Mouse (Mus musculus) megakaryocyte, embryonic 14.5 days (primary cell): ENCODE measurements around the gene Dtx3l. TPM values are rescaled to one million over a fixed set of nuclear protein-coding genes. Genes with fewer than 3 reads are reported as not detected.
"Not testable (repeated sequence)": the region's sequence is repeated elsewhere in the genome, so short reads cannot be mapped to it uniquely, and the experiment has no call there.

Experiments used
- H3K27me3 ChIP-seq: replicated peaks from 2 replicates; pipeline ENCODE3; 2012; ENCODE audit warnings: inconsistent platforms
- H3K36me3 ChIP-seq: replicated peaks from 2 replicates; pipeline ENCODE3; 2012; ENCODE audit warnings: low read length, inconsistent platforms, mixed read lengths
- H3K4me1 ChIP-seq: 2 replicates; pipeline ENCODE4 v1.6.1; 2012; ENCODE audit warnings: inconsistent platforms
- H3K4me3 ChIP-seq: replicated peaks from 2 replicates; pipeline ENCODE3; 2012; ENCODE audit warnings: moderate library complexity, mild to moderate bottlenecking, inconsistent platforms
- H3K9me3 ChIP-seq: 2 replicates; pipeline ENCODE4 v1.6.1; 2012; ENCODE audit warnings: inconsistent platforms
- FLI1 ChIP-seq: IDR thresholded peaks from 2 replicates; pipeline ENCODE4 v1.6.1; 2012; ENCODE audit warnings: low read length, inconsistent platforms, mixed read lengths
- GATA1 ChIP-seq: IDR thresholded peaks from 3 replicates; pipeline ENCODE4 v1.6.1; 2012; ENCODE audit warnings: mixed read lengths, low read length, inconsistent platforms, borderline replicate concordance
- polyA plus RNA-seq: library from polyadenylated mRNA; stranded (reverse); fragments of >175 nt; gene quantifications from 2 replicates; pipeline ENCODE4 v1.2.3, GENCODE M21; 2012; ENCODE audit warnings: low replicate concordance; ENCODE audit not compliant: insufficient read depth

Gene Dtx3l
- polyA plus RNA-seq, 1 experiment: 1.3 TPM

DNA sequence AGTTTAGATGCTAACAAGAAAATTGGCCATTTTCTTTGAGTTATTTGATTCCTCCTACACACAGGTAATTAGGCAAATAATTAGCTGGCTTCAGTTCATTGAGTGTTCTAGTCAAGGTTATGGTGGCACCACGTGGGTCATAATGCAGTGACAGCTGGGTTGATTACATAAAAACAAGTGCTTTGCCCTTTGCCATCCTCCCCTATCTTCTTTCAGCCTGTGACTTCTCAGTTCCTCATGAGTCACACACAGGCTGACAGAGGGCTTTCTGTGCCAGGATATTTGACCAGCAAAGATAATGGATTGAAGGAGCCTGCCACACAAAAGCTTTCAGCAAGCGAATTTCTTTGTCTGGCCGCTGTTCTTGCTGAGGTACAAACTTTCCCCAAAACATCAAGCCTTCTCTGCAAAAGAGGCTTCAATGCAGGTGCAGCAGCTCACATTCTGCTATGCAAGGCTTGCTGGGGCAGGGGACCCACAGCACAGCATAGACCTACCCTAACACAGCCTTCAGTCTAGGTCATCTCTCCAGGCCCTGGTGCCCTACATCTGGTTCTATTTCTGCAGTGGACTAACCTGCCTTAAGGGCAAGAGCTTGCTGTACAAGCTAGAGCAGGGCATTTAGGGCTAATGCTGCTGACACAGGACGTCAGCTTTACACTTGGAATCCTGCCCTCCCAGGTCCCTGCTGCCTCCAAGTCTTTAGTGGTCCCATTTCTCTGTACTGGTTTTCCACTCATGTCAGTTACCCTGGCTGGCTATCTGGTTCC lies 31.3 kb downstream of the Dtx3l start:
- Histone ChIP-seq H3K36me3 (peaks cover 3% of the 10 kb centered on the region), H3K4me3 (peak overlapping the region; percentile 83), H3K27me3 (no peaks in the 10 kb centered on the region), H3K4me1 (peaks cover 43% of the 10 kb centered on the region), H3K9me3 (peaks cover 23% of the 10 kb centered on the region)
- TF ChIP-seq GATA1: no peak
- no peak for TF ChIP-seq FLI1

- Histone ChIP-seq H3K4me3 (no peak overlapping the region), H3K9me3 (peaks cover 26% of the 10 kb centered on the region), H3K4me1 (peaks cover 40% of the 10 kb centered on the region), H3K36me3 (peaks cover 3% of the 10 kb centered on the region), H3K27me3 (no peaks in the 10 kb centered on the region)
- no peak for TF ChIP-seq FLI1
- no peak for TF ChIP-seq GATA1
Observed at GRCm38 (mm10) chr16:35906887-35907286, 32.1 kb downstream of the Dtx3l start.

- Histone ChIP-seq H3K36me3 (peaks cover 3% of the 10 kb centered on the region), H3K4me1 (peaks cover 47% of the 10 kb centered on the region), H3K4me3 (peak overlapping the region; percentile 50), H3K9me3 (peaks cover 30% of the 10 kb centered on the region), H3K27me3 (no peaks in the 10 kb centered on the region)
- TF ChIP-seq GATA1 (no peak), FLI1 (no peak)
Observed at GRCm38 (mm10) chr16:35905819-35906485, 33.0 kb downstream of the Dtx3l start.

DNA sequence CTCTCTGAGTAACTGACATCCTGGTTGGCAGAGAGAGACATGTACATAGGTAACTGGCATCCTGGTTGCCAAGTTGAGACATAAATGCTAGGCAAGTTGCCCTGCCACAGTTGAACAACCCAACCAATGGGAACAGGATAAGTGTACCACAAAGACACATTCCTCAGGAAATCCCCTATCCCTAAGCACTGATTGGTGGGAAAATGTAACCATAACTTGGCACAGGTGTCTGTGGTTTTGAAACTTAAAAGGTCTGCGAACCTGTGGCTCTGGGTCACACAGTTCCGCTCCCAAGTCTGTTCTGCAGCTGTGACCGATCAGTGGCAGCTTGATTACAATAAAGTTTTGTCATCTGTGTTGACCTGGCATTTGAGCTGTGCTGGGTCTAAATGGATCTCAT lies 33.6 kb downstream of the Dtx3l start:
- Histone ChIP-seq H3K36me3 (peaks cover 3% of the 10 kb centered on the region), H3K4me1 (peaks cover 47% of the 10 kb centered on the region)
- TF ChIP-seq FLI1: no peak
- no peak for TF ChIP-seq GATA1

GRCm38 (mm10) chr16:35904121-35904736 lies 34.7 kb downstream of the Dtx3l start:
- peaks cover 26% of the 10 kb centered on the region for H3K9me3 ChIP-seq
- H3K36me3 ChIP-seq: peaks cover 3% of the 10 kb centered on the region
- H3K4me1 ChIP-seq: peaks cover 47% of the 10 kb centered on the region
- no peak overlapping the region for H3K4me3 ChIP-seq
- H3K27me3 ChIP-seq: no peaks in the 10 kb centered on the region
- TF ChIP-seq FLI1 (no peak), GATA1 (no peak)

More for the DNA sequence above, 33.6 kb downstream of the Dtx3l start:
- Histone ChIP-seq H3K4me3 (no peak overlapping the region), H3K27me3 (no peaks in the 10 kb centered on the region), H3K9me3 (peaks cover 30% of the 10 kb centered on the region)

- Histone ChIP-seq H3K36me3 (no peaks in the 10 kb centered on the region), H3K4me1 (peaks cover 46% of the 10 kb centered on the region), H3K27me3 (no peaks in the 10 kb centered on the region), H3K9me3 (peaks cover 23% of the 10 kb centered on the region), H3K4me3 (no peak overlapping the region)
- no peak for TF ChIP-seq GATA1
- TF ChIP-seq FLI1: no peak
Observed at GRCm38 (mm10) chr16:35903014-35903640, 35.8 kb downstream of the Dtx3l start.

DNA sequence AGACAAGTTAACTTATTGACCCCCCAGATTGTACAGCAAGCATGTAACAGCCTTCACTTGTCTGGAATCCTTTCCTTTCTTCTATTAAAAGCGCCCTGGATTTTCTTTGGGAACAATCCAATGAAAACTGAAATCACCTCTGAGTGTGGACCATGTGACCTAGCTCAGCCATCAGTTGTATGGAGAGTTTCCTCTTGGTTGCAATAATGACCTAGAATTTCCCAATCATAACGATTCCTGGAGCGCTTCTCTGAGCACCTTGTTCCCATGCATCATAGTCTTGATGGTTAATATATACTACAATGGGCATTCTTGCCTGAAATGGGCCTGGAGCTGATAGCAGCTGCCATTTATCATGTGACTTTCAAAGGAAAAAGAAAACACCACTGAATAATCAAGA lies 38.4 kb downstream of the Dtx3l start:
- H3K4me1 ChIP-seq: peaks cover 24% of the 10 kb centered on the region
- H3K4me3 ChIP-seq: no peak overlapping the region
- TF ChIP-seq GATA1 (no peak), FLI1 (no peak)
- H3K36me3 ChIP-seq: no peaks in the 10 kb centered on the region
- H3K9me3 ChIP-seq: peaks cover 35% of the 10 kb centered on the region
- H3K27me3 ChIP-seq: no peaks in the 10 kb centered on the region

GRCm38 (mm10) chr16:35894997-35895396 lies 44.0 kb downstream of the Dtx3l start:
- TF ChIP-seq FLI1 (no peak), GATA1 (no peak)
- peaks cover 4% of the 10 kb centered on the region for H3K27me3 ChIP-seq

GRCm38 (mm10) chr16:35891603-35892002 lies 47.3 kb downstream of the Dtx3l start:
- peaks cover 18% of the 10 kb centered on the region for H3K4me1 ChIP-seq
- not testable (repeated sequence) for H3K27me3 ChIP-seq, H3K36me3 ChIP-seq, H3K9me3 ChIP-seq, H3K4me3 ChIP-seq

More at GRCm38 (mm10) chr16:35894997-35895396, 44.0 kb downstream of the Dtx3l start:
- peaks cover 12% of the 10 kb centered on the region for H3K4me1 ChIP-seq
- H3K9me3 ChIP-seq: peaks cover 12% of the 10 kb centered on the region
- no peak overlapping the region for H3K4me3 ChIP-seq
- no peaks in the 10 kb centered on the region for H3K36me3 ChIP-seq
